Mouse (Mus musculus): ENCODE results near the gene Ank2.

DNA sequence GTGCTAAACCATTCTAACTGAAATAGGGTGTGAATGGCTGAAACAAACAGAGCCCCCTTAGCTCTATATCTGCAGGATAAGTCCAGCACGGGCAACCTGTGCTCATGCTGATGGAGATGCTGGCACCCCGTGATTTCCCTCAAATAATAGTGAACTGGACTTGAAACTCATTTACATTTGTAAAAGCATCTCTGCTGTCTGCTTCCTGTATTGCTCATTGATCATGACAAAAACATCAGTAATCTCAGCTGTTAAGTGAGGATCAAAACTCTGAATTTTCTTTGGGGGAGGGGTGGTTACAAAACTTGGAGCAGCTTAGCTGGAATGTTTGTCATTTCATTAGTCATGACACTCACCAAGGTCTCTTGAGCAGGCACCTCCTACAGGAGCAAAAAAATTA is 533.4 kb downstream of the Ank2 start:
- TF ChIP-seq POLR2A (IDR thresholded peaks at IDR 0.05; ENCODE audit: borderline replicate concordance, low read depth, low read length) = no peak
- TF ChIP-seq CTCF (IDR thresholded peaks at IDR 0.05; ENCODE audit: low read depth, low read length) = no peak
